Mouse (Mus musculus) erythroblast, embryonic 14.5 days (primary cell): ENCODE measurements around the gene Smyd3. TPM values are rescaled to one million over a fixed set of nuclear protein-coding genes. Genes with fewer than 3 reads are reported as not detected.
"Not testable (repeated sequence)": the region's sequence is repeated elsewhere in the genome, so short reads cannot be mapped to it uniquely, and the experiment has no call there.

ENCODE experiments used
- H3K27me3 ChIP-seq: 2 replicates; pipeline ENCODE4 v1.6.1; 2012; ENCODE audit warnings: inconsistent platforms; ENCODE audit not compliant: control insufficient read depth
- H3K36me3 ChIP-seq: 2 replicates; pipeline ENCODE4 v1.6.1; 2012; ENCODE audit warnings: mild to moderate bottlenecking, inconsistent platforms; ENCODE audit not compliant: control insufficient read depth
- H3K4me1 ChIP-seq: 2 replicates; pipeline ENCODE4 v1.6.1; 2012; ENCODE audit warnings: inconsistent platforms; ENCODE audit not compliant: control insufficient read depth
- H3K4me3 ChIP-seq: replicated peaks from 2 replicates; pipeline ENCODE3; 2012; ENCODE audit warnings: moderate library complexity, mild to moderate bottlenecking, inconsistent platforms
- H3K9me3 ChIP-seq: 2 replicates; pipeline ENCODE4 v1.6.1; 2012; ENCODE audit warnings: low read length, inconsistent platforms, mixed read lengths; ENCODE audit not compliant: control insufficient read depth
- GATA1 ChIP-seq: IDR thresholded peaks from 2 replicates; pipeline ENCODE4 v1.6.1; 2012; ENCODE audit warnings: low read length, inconsistent platforms, mixed read lengths
- TAL1 ChIP-seq: IDR thresholded peaks from 3 replicates; pipeline ENCODE4 v1.6.1; 2012; ENCODE audit warnings: low read length, inconsistent platforms, mixed read lengths
- polyA plus RNA-seq: library from polyadenylated mRNA; stranded (reverse); fragments of >175 nt; gene quantifications from 2 replicates; pipeline ENCODE4 v1.2.3, GENCODE M21; 2012

Gene Smyd3
- polyA plus RNA-seq, 1 experiment = 0.09 TPM

GRCm38 (mm10) chr1:179293772-179294353, 224.0 kb downstream of the Smyd3 start:
- Histone ChIP-seq H3K4me3 (no peak overlapping the region), H3K4me1 (no peaks in the 10 kb centered on the region), H3K27me3 (no peaks in the 10 kb centered on the region), H3K36me3 (no peaks in the 10 kb centered on the region), H3K9me3 (peaks cover 10% of the 10 kb centered on the region)
- TF ChIP-seq GATA1 = no peak
- no peak for TF ChIP-seq TAL1

GRCm38 (mm10) chr1:179290181-179290580, 227.7 kb downstream of the Smyd3 start:
- not testable (repeated sequence) for H3K9me3 ChIP-seq, H3K4me1 ChIP-seq, H3K36me3 ChIP-seq, H3K4me3 ChIP-seq, H3K27me3 ChIP-seq

GRCm38 (mm10) chr1:179289744-179290143, 228.1 kb downstream of the Smyd3 start:
- Histone ChIP-seq H3K36me3 (no peaks in the 10 kb centered on the region), H3K27me3 (no peaks in the 10 kb centered on the region), H3K4me1 (no peaks in the 10 kb centered on the region), H3K4me3 (no peak overlapping the region), H3K9me3 (peaks cover 10% of the 10 kb centered on the region)
- TF ChIP-seq GATA1 = no peak
- no peak for TF ChIP-seq TAL1

GRCm38 (mm10) chr1:179286748-179287147, 231.1 kb downstream of the Smyd3 start:
- H3K9me3 ChIP-seq = peaks cover 10% of the 10 kb centered on the region
- no peaks in the 10 kb centered on the region for H3K4me1 ChIP-seq
- no peak for TF ChIP-seq GATA1
- TF ChIP-seq TAL1 = no peak

GRCm38 (mm10) chr1:179282821-179283220, 235.0 kb downstream of the Smyd3 start:
- no peak for TF ChIP-seq GATA1
- TF ChIP-seq TAL1 = no peak

More at GRCm38 (mm10) chr1:179286748-179287147, 231.1 kb downstream of the Smyd3 start:
- no peaks in the 10 kb centered on the region for H3K36me3 ChIP-seq
- no peak overlapping the region for H3K4me3 ChIP-seq
- no peaks in the 10 kb centered on the region for H3K27me3 ChIP-seq

GRCm38 (mm10) chr1:179281401-179282121, 236.3 kb downstream of the Smyd3 start:
- H3K4me3 ChIP-seq = no peak overlapping the region
- TF ChIP-seq GATA1 (no peak), TAL1 (no peak)
- no peaks in the 10 kb centered on the region for H3K9me3 ChIP-seq
- no peaks in the 10 kb centered on the region for H3K27me3 ChIP-seq
- no peaks in the 10 kb centered on the region for H3K36me3 ChIP-seq
- H3K4me1 ChIP-seq = no peaks in the 10 kb centered on the region

More at GRCm38 (mm10) chr1:179282821-179283220, 235.0 kb downstream of the Smyd3 start:
- no peaks in the 10 kb centered on the region for H3K27me3 ChIP-seq
- H3K36me3 ChIP-seq = no peaks in the 10 kb centered on the region
- H3K9me3 ChIP-seq = no peaks in the 10 kb centered on the region
- no peaks in the 10 kb centered on the region for H3K4me1 ChIP-seq
- H3K4me3 ChIP-seq = no peak overlapping the region

GRCm38 (mm10) chr1:179279116-179279515, 238.7 kb downstream of the Smyd3 start:
- no peaks in the 10 kb centered on the region for H3K36me3 ChIP-seq
- no peaks in the 10 kb centered on the region for H3K4me1 ChIP-seq
- TF ChIP-seq TAL1 (no peak), GATA1 (no peak)
- H3K4me3 ChIP-seq = no peak overlapping the region
- no peaks in the 10 kb centered on the region for H3K27me3 ChIP-seq
- H3K9me3 ChIP-seq = no peaks in the 10 kb centered on the region

GRCm38 (mm10) chr1:179277346-179277745, 240.5 kb downstream of the Smyd3 start:
- Histone ChIP-seq H3K27me3 (no peaks in the 10 kb centered on the region), H3K4me1 (no peaks in the 10 kb centered on the region), H3K36me3 (no peaks in the 10 kb centered on the region), H3K4me3 (no peak overlapping the region), H3K9me3 (no peaks in the 10 kb centered on the region)
- TF ChIP-seq GATA1 (no peak), TAL1 (no peak)

GRCm38 (mm10) chr1:179276866-179277265, 241.0 kb downstream of the Smyd3 start:
- no peak overlapping the region for H3K4me3 ChIP-seq
- TF ChIP-seq GATA1 = no peak
- no peak for TF ChIP-seq TAL1
- no peaks in the 10 kb centered on the region for H3K9me3 ChIP-seq
- no peaks in the 10 kb centered on the region for H3K4me1 ChIP-seq
- H3K36me3 ChIP-seq = no peaks in the 10 kb centered on the region
- no peaks in the 10 kb centered on the region for H3K27me3 ChIP-seq
